Mouse (Mus musculus): ENCODE results near the gene Adtrp.

Adtrp gene

GRCm38 (mm10) chr13:41779603-41780180 is 67.8 kb downstream of the Adtrp start:
- no peak for DNase-seq (ENCODE audit: low read depth, low spot score)

GRCm38 (mm10) chr13:41773812-41774376 is 73.6 kb downstream of the Adtrp start:
- no peak for DNase-seq (ENCODE audit: low read depth, low spot score)

- peak; percentile 23 for DNase-seq (ENCODE audit: low read depth, low spot score)
Observed at GRCm38 (mm10) chr13:41771061-41771460, 76.4 kb downstream of the Adtrp start.

GRCm38 (mm10) chr13:41767941-41768340 is 79.5 kb downstream of the Adtrp start:
- DNase-seq (ENCODE audit: low read depth, low spot score) = no peak

- no peak for DNase-seq (ENCODE audit: low read depth, low spot score)
Observed at GRCm38 (mm10) chr13:41761986-41762385, 85.5 kb downstream of the Adtrp start.

GRCm38 (mm10) chr13:41760484-41760883 is 87.0 kb downstream of the Adtrp start:
- no peak for DNase-seq (ENCODE audit: low read depth, low spot score)

- no peak for DNase-seq (ENCODE audit: low read depth, low spot score)
Observed at GRCm38 (mm10) chr13:41758550-41759465, 88.7 kb downstream of the Adtrp start.

- DNase-seq (ENCODE audit: low read depth, low spot score) = no peak
Observed at GRCm38 (mm10) chr13:41753114-41753513, 94.4 kb downstream of the Adtrp start.

GRCm38 (mm10) chr13:41750481-41750880 is 97.0 kb downstream of the Adtrp start:
- DNase-seq (ENCODE audit: low read depth, low spot score) = peak; percentile 44

GRCm38 (mm10) chr13:41748866-41749265 is 98.6 kb downstream of the Adtrp start:
- no peak for DNase-seq (ENCODE audit: low read depth, low spot score)

GRCm38 (mm10) chr13:41747691-41748090 is 99.8 kb downstream of the Adtrp start:
- no peak for DNase-seq (ENCODE audit: low read depth, low spot score)

GRCm38 (mm10) chr13:41746971-41747615 is 100.4 kb downstream of the Adtrp start:
- DNase-seq (ENCODE audit: low read depth, low spot score) = peak; percentile 52

- DNase-seq (ENCODE audit: low read depth, low spot score) = peak; percentile 31
Observed at GRCm38 (mm10) chr13:41740456-41741085, 106.9 kb downstream of the Adtrp start.

GRCm38 (mm10) chr13:41737628-41738309 is 109.7 kb downstream of the Adtrp start:
- no peak for DNase-seq (ENCODE audit: low read depth, low spot score)

GRCm38 (mm10) chr13:41729660-41730059 is 117.8 kb downstream of the Adtrp start:
- no peak for DNase-seq (ENCODE audit: low read depth, low spot score)

GRCm38 (mm10) chr13:41727803-41728202 is 119.7 kb downstream of the Adtrp start:
- DNase-seq (ENCODE audit: low read depth, low spot score) = no peak

GRCm38 (mm10) chr13:41719331-41719730 is 128.2 kb downstream of the Adtrp start:
- DNase-seq (ENCODE audit: low read depth, low spot score) = no peak

GRCm38 (mm10) chr13:41718051-41718450 is 129.4 kb downstream of the Adtrp start:
- DNase-seq (ENCODE audit: low read depth, low spot score) = no peak
